Mouse (Mus musculus) heart, embryonic 16.5 days (tissue): ENCODE data around the gene Ccdc180. TPM values are rescaled to one million over a fixed set of nuclear protein-coding genes. Genes with fewer than 3 reads are reported as not detected.

Experiments
- ATAC-seq: fragments of 200-750 bp; cut with Nextera tagmentation; replicated peaks from 2 replicates; pipeline ENCODE4 v1.8.0; 2017; ENCODE audit warnings: moderate number of reproducible peaks; ENCODE audit not compliant: insufficient read depth, low FRiP score; ENCODE audit errors: extremely low read depth
- H3K27ac ChIP-seq: fragments of 300-500 bp; sonication (generic); 2 replicates; pipeline ENCODE4 v1.5.1; 2014; ENCODE audit warnings: mild to moderate bottlenecking, low read length, control low read depth, moderate library complexity
- H3K27me3 ChIP-seq: fragments of 300-500 bp; sonication (generic); 2 replicates; pipeline ENCODE4 v1.6.1; 2014; ENCODE audit warnings: low read length, mixed read lengths; ENCODE audit not compliant: control insufficient read depth, insufficient read depth
- H3K36me3 ChIP-seq: fragments of 300-500 bp; sonication (generic); 2 replicates; pipeline ENCODE4 v1.6.1; 2014; ENCODE audit not compliant: control insufficient read depth, insufficient read depth
- H3K4me1 ChIP-seq: fragments of 300-500 bp; sonication (generic); 2 replicates; pipeline ENCODE4 v1.6.1; 2014; ENCODE audit warnings: low read length, mixed read lengths; ENCODE audit not compliant: control insufficient read depth, insufficient read depth
- H3K4me2 ChIP-seq: fragments of 300-500 bp; sonication (generic); 2 replicates; pipeline ENCODE4 v1.6.1; 2014; ENCODE audit warnings: low read depth, mild to moderate bottlenecking, control low read depth, low read length
- H3K4me3 ChIP-seq: fragments of 300-500 bp; sonication (generic); 2 replicates; pipeline ENCODE4 v1.5.1; 2014; ENCODE audit warnings: mild to moderate bottlenecking, control low read depth, low read length
- H3K9ac ChIP-seq: fragments of 300-500 bp; sonication (generic); 2 replicates; pipeline ENCODE4 v1.6.1; 2014; ENCODE audit warnings: low read length, control low read depth
- H3K9me3 ChIP-seq: fragments of 300-500 bp; sonication (generic); replicated peaks from 2 replicates; pipeline ENCODE4 v1.6.1; 2016; ENCODE audit warnings: low read length; ENCODE audit not compliant: control insufficient read depth
- WGBS: fragments of 180-500 bp; shearing (Covaris S2); extraction: QIAGEN DNeasy Blood & Tissue Kit; methylation state at CpG from one replicate; pipeline ENCODE4 v1.1.7; 2014; 5-methylcytosine and 5-hydroxymethylcytosine counted together
- polyA plus RNA-seq: library from polyadenylated mRNA; unstranded; fragments of >200 nt; fragmentation: Nextera tagmentation; extraction: Ambion mirVana; gene quantifications from 2 replicates; pipeline ENCODE4 v1.2.1, GENCODE M21; 2015

Ccdc180 gene
- polyA plus RNA-seq, 1 experiment from 2014 or later, result 0.18 TPM

DNA sequence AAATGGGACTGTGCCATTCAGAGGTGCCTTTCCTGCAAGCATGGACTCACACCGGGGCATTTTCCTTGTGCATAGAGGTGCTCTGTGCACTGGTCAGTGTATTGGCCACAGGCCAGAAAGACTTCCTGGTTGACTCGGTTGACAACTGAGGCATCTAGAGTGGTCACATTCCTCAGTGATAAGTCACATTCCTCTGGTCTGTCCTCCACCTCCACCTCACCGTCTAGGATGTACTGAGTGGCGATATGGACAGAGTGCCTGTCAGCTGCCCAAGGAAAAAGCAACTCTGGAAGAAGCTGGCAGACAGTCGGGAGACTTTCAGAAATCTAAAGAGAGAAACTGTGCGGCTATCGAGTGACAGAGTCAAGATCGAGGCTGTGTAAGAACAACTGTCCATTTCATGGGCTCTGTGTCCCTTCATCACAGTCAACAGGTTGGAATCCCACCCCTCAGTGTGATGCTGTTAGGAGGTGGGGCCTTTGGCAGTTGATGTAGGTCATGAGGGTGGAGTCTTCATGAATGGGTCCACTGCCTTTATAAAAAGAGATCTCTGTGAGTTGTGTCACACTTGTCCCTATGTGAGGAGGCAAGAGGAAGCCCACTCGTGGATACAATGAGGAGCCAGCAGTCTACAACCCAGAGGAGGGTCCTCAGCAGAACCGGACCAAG is 74.8 kb downstream of the Ccdc180 start, which contains the start of gene Tdrd7:
TSS of gene Tdrd7 (plus strand) at position 564 of the 669 bp plus-strand sequence.
- Histone ChIP-seq H3K4me2 (peak within 1 kb of the TSS; percentile 63), H3K27me3 (no peaks in the 10 kb centered on the region), H3K36me3 (no peaks in the 10 kb centered on the region), H3K4me3 (peak within 1 kb of the TSS; percentile 37), H3K4me1 (peaks cover 30% of the 10 kb centered on the region), H3K9ac (peak within 1 kb of the TSS; percentile 56), H3K27ac (peak within 1 kb of the TSS; percentile 69), H3K9me3 (no peaks in the 10 kb centered on the region)
- ATAC-seq, result peak; percentile 50; the same call in 1 of the 2 replicates
- WGBS, result 17% methylated on average over 10 of the region's 10 CpGs

DNA sequence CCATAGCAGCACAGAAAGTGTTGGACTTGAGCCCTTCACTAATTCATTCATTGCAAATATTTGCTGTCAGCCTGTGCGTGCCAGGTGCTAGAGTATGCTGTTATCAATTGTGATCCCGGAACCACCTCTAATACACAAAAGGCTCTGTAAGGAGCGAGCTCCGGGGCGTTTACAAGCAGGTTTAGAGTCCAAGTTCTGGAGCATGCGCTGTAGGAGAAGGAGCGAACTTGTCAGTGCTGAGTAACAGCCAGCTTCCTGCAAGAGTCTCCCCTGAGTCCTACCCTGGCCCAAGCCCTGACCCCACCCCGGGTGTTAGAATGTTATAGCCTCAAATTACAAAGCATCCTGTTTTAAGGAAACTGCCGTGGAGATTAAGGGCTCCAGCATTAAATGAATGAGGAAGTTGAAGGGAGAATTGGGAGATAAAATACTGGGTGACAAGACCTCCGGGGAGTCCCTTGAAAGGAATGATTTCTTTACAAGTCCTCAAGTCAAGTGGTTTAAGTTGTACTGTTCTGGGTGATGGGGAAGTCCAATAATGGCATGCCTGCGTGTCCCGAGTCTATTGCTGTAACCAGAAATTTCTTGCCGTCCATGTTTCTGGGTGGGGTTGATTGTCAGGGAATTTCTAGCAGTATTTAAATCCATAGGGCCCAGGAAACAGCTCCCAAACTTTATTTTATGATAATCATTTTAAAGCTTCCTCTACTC is 75.8 kb downstream of the Ccdc180 start:
- H3K9me3 ChIP-seq, result no peaks in the 10 kb centered on the region
- H3K27me3 ChIP-seq, result no peaks in the 10 kb centered on the region
- H3K4me3 ChIP-seq, result peak overlapping the region; percentile 37
- peaks cover 30% of the 10 kb centered on the region for H3K4me1 ChIP-seq
- peak overlapping the region; percentile 56 for H3K9ac ChIP-seq
- peak overlapping the region; percentile 69 for H3K27ac ChIP-seq
- 8% methylated on average over 13 of the region's 13 CpGs for WGBS
- peak overlapping the region; percentile 63 for H3K4me2 ChIP-seq
- no peaks in the 10 kb centered on the region for H3K36me3 ChIP-seq
- ATAC-seq, result no peak; the same call in 1 of the 2 replicates

GRCm38 (mm10) chr4:45966716-45967115 is 76.6 kb downstream of the Ccdc180 start:
- Histone ChIP-seq H3K9ac (no peak overlapping the region), H3K27me3 (no peaks in the 10 kb centered on the region), H3K4me1 (peaks cover 33% of the 10 kb centered on the region), H3K4me3 (no peak overlapping the region), H3K27ac (peak overlapping the region; percentile 66), H3K36me3 (no peaks in the 10 kb centered on the region), H3K4me2 (peak overlapping the region; percentile 63; the same call in 1 of the 2 replicates), H3K9me3 (no peaks in the 10 kb centered on the region)
- WGBS, result 14% methylated on average over 6 of the region's 6 CpGs
- no peak for ATAC-seq

DNA sequence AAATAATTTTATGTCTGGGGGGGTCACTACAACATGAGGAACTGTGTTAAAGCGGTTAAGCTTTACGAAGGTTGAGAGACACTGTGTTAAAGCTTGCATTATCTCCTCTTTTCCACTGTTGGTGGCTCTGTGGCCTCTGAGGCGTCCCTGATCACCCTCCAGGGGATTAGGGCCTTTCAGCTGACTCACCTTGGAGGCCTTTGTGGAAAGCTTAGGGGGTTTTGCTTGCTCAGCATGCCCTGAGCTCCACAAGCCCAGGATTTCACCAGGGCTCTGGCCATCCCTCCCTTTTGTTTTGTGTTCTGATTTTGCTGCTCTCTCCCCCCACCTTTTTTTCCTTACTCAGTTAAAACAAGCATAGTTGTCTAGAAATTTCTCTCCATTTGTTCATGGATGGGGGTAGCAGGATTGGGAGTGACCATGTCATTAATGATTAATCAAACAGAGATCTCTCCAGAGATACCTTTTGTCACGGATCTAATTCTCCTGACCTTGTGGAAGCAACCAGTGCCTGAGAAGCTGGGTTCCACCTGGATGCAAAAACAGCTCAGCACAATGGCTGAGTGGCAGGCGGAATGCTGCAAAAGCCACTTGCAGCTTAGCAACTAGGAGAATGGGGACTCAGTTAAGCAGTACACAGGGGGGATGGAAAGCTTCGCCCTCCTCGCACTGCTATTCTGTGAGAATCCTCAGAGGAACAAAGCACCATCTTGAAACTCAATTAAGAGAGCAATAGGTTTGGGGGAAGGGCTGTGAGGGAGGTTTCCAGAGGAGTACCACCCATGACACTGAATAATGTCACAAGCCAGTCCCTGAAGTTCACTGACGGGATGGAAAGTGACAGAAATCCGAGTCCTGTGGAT is 77.6 kb downstream of the Ccdc180 start:
- peaks cover 34% of the 10 kb centered on the region for H3K4me1 ChIP-seq
- no peak overlapping the region for H3K9ac ChIP-seq
- ATAC-seq, result no peak
- peak overlapping the region; percentile 15 for H3K27ac ChIP-seq
- 70% methylated on average over 9 of the region's 9 CpGs for whole genome bisulfite sequencing
- H3K9me3 ChIP-seq, result no peaks in the 10 kb centered on the region
- H3K36me3 ChIP-seq, result no peaks in the 10 kb centered on the region
- H3K4me3 ChIP-seq, result no peak overlapping the region
- no peak overlapping the region for H3K4me2 ChIP-seq
- H3K27me3 ChIP-seq, result no peaks in the 10 kb centered on the region

DNA sequence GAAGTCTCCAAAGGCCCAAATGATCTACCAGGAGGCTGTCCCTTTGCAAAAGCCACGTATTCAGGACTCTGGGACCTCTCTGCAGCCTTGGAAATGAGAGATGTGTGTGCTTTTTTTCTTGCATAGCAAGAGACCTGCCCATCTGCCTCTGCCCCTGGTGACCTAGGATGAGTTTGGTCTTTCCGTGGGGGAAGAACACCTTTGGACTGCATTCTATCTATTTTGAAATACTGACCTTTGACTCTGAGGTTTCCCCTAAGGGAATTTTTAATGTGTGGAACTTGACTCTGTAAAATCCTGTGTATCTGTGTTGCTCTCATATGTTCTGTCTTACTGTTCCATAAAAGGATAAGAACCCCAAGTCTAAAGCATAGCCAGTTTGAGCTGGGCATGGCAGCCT is 78.9 kb downstream of the Ccdc180 start:
- no peak for ATAC-seq
- Histone ChIP-seq H3K27me3 (no peaks in the 10 kb centered on the region), H3K9me3 (no peaks in the 10 kb centered on the region), H3K27ac (no peak overlapping the region), H3K4me2 (no peak overlapping the region), H3K36me3 (no peaks in the 10 kb centered on the region), H3K4me1 (peaks cover 40% of the 10 kb centered on the region), H3K9ac (no peak overlapping the region), H3K4me3 (no peak overlapping the region)
- WGBS, result 74% methylated on average over 2 of the region's 2 CpGs

DNA sequence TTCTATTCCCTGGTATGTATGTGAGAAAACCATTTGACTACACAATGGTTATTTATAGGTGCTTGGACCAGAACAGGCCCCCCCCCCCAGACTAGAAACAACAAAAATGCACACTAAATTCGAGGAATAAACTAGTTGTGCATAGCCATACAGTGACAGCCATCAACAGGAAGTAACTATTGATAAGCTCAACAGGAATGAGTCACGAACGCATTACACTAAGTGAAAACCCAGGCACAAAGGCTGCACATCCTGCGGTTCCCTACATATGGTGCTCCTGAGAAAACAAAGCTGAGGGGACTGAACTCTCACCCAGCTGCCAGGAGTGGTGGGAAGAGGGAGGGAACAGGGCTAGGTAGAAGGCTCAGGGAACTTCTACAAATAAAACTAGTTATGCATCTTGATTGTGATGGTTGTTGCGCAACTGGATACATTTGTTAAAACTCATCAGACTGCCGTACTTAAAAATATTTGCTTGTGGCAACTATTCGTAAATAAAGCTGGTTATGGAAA is 80.0 kb downstream of the Ccdc180 start:
- Histone ChIP-seq H3K4me2 (no peak overlapping the region), H3K9me3 (no peaks in the 10 kb centered on the region), H3K27me3 (no peaks in the 10 kb centered on the region), H3K36me3 (no peaks in the 10 kb centered on the region), H3K27ac (no peak overlapping the region; the same call in 1 of the 2 replicates), H3K9ac (no peak overlapping the region), H3K4me1 (peaks cover 32% of the 10 kb centered on the region), H3K4me3 (no peak overlapping the region)
- 61% methylated on average over 7 of the region's 7 CpGs for WGBS
- no peak for ATAC-seq

DNA sequence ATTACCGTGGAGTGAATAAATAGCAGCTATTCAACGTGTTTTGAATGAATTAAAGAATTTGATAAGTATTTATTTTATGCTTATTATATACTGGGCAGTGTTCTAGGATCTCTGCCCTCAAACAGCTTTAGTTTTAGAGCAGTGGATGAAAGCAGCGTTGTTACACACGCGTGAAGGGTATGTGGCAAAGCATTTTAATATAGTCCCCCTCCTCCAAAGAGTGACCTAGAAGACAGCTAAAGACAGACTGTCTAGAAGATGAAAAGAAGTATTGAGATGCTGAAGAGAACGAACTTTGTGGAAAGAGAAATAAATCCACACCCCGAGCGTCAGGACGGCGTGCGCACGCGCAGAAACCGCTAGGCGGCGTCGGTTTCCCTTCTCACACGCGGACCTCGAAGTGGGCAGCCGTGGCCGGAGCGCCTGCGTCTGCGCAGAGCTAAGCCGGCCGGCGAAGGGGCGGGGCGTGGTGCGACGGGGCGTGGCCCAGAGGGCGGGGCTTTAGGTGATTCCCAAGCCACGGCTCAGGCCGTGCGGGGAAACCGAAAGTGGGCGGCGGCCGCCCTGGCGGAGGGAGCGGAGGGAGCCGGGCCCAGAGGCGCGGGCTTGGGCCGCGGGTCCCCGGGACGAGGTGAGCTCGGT is 81.8 kb downstream of the Ccdc180 start:
- no peaks in the 10 kb centered on the region for H3K27me3 ChIP-seq
- peak; percentile 100 for ATAC-seq
- no peaks in the 10 kb centered on the region for H3K9me3 ChIP-seq
- H3K4me2 ChIP-seq, result peak overlapping the region; percentile 89
- H3K9ac ChIP-seq, result peak overlapping the region; percentile 90
- H3K4me1 ChIP-seq, result peaks cover 16% of the 10 kb centered on the region
- peak overlapping the region; percentile 95 for H3K4me3 ChIP-seq
- H3K36me3 ChIP-seq, result no peaks in the 10 kb centered on the region
- H3K27ac ChIP-seq, result peak overlapping the region; percentile 83
- 2% methylated on average over 49 of the region's 51 CpGs for WGBS

- peak overlapping the region; percentile 83 for H3K27ac ChIP-seq
Observed at GRCm38 (mm10) chr4:45972448-45972854, 82.3 kb downstream of the Ccdc180 start.

More at GRCm38 (mm10) chr4:45972448-45972854, 82.3 kb downstream of the Ccdc180 start:
- H3K27me3 ChIP-seq, result no peaks in the 10 kb centered on the region
- peak overlapping the region; percentile 89 for H3K4me2 ChIP-seq
- peak; percentile 66 for ATAC-seq
- WGBS, result under 1% methylated on average over 41 of the region's 53 CpGs
- H3K36me3 ChIP-seq, result no peaks in the 10 kb centered on the region
- H3K9ac ChIP-seq, result peak overlapping the region; percentile 90
- no peaks in the 10 kb centered on the region for H3K9me3 ChIP-seq
- peaks cover 12% of the 10 kb centered on the region; the same call in 1 of the 2 replicates for H3K4me1 ChIP-seq
- H3K4me3 ChIP-seq, result peak overlapping the region; percentile 95
